Mouse (Mus musculus): Measurements from ENCODE around the gene Gm16181. TPM values are rescaled to one million over a fixed set of nuclear protein-coding genes. Genes with fewer than 3 reads are reported as not detected.

Gm16181 gene
- polyA plus RNA-seq, 1 experiment from 2014 or later = not detected

GRCm38 (mm10) chr17:35197126-35197525, 23.5 kb upstream of the Gm16181 start:
- ATAC-seq (ENCODE audit: extremely low read depth, insufficient number of reproducible peaks, low FRiP score, low TSS enrichment) = no peak
- Histone ChIP-seq H3K36me3 (no peaks in the 10 kb centered on the region), H3K4me2 (no peak overlapping the region), H3K27me3 (replicated peaks) (peaks cover 91% of the 10 kb centered on the region), H3K27ac (replicated peaks) (no peak overlapping the region), H3K9ac (no peak overlapping the region), H3K9me3 (no peaks in the 10 kb centered on the region), H3K4me1 (peaks cover 24% of the 10 kb centered on the region), H3K4me3 (no peak overlapping the region)
- WGBS = 47% methylated on average over 6 of the region's 6 CpGs

GRCm38 (mm10) chr17:35198029-35198428, 22.6 kb upstream of the Gm16181 start:
- 62% methylated on average over 7 of the region's 7 CpGs for WGBS
- Histone ChIP-seq H3K4me3 (no peak overlapping the region), H3K27me3 (replicated peaks) (peaks cover 100% of the 10 kb centered on the region), H3K4me2 (no peak overlapping the region), H3K4me1 (peaks cover 24% of the 10 kb centered on the region), H3K9me3 (no peaks in the 10 kb centered on the region), H3K9ac (no peak overlapping the region), H3K27ac (replicated peaks) (no peak overlapping the region), H3K36me3 (no peaks in the 10 kb centered on the region)
- ATAC-seq (ENCODE audit: extremely low read depth, insufficient number of reproducible peaks, low FRiP score, low TSS enrichment) = no peak

DNA sequence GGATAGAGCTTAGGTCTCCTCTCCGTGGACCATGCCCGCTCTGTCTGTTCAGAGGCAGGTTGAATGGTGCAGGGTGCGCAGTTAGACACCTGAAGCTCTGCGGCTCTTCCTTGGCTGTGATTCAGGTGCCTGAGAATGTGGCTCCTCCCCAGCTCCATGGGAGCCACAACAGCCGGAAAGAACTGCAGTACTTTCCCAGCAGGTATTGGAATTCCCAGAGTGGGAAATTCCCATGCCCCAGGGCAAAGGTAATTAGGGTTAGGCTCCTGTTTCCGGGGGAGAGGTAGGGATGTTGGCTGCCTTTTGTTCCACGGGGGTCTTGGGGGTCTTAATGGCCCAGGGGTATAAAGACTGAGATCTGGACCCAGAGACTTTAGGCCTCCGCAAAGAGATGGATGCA, 21.7 kb upstream of the Gm16181 start:
- H3K9me3 ChIP-seq = no peaks in the 10 kb centered on the region
- H3K27me3 ChIP-seq (replicated peaks) = peaks cover 100% of the 10 kb centered on the region
- peaks cover 23% of the 10 kb centered on the region for H3K4me1 ChIP-seq
- 35% methylated on average over 8 of the region's 8 CpGs for WGBS
- no peak overlapping the region for H3K9ac ChIP-seq
- H3K4me2 ChIP-seq = no peak overlapping the region
- no peaks in the 10 kb centered on the region for H3K36me3 ChIP-seq
- no peak for ATAC-seq (ENCODE audit: extremely low read depth, insufficient number of reproducible peaks, low FRiP score, low TSS enrichment)
- H3K27ac ChIP-seq (replicated peaks) = no peak overlapping the region
- H3K4me3 ChIP-seq = no peak overlapping the region

- ATAC-seq (ENCODE audit: extremely low read depth, insufficient number of reproducible peaks, low FRiP score, low TSS enrichment) = no peak
- H3K4me2 ChIP-seq = peak overlapping the region; percentile 22; the same call in 1 of the 2 replicates
- H3K27ac ChIP-seq (replicated peaks) = no peak overlapping the region
- peaks cover 19% of the 10 kb centered on the region for H3K4me1 ChIP-seq
- no peaks in the 10 kb centered on the region for H3K9me3 ChIP-seq
- H3K4me3 ChIP-seq = no peak overlapping the region
- 72% methylated on average over 11 of the region's 11 CpGs for whole genome bisulfite sequencing
- no peaks in the 10 kb centered on the region for H3K36me3 ChIP-seq
- H3K9ac ChIP-seq = no peak overlapping the region
- peaks cover 99% of the 10 kb centered on the region for H3K27me3 ChIP-seq (replicated peaks)
Measured at GRCm38 (mm10) chr17:35200398-35200797, 20.2 kb upstream of the Gm16181 start.

GRCm38 (mm10) chr17:35201128-35201527, 19.5 kb upstream of the Gm16181 start:
- Histone ChIP-seq H3K9ac (no peak overlapping the region), H3K27ac (replicated peaks) (no peak overlapping the region), H3K27me3 (replicated peaks) (peaks cover 97% of the 10 kb centered on the region), H3K4me1 (peaks cover 12% of the 10 kb centered on the region), H3K9me3 (no peaks in the 10 kb centered on the region), H3K4me3 (peak overlapping the region; percentile 21; the same call in 1 of the 2 replicates), H3K36me3 (no peaks in the 10 kb centered on the region), H3K4me2 (0 out of 2 replicates have a peak overlapping the region, but pooled peaks have one; percentile 22)
- WGBS = 45% methylated on average over 11 of the region's 11 CpGs
- ATAC-seq (ENCODE audit: extremely low read depth, insufficient number of reproducible peaks, low FRiP score, low TSS enrichment) = no peak

DNA sequence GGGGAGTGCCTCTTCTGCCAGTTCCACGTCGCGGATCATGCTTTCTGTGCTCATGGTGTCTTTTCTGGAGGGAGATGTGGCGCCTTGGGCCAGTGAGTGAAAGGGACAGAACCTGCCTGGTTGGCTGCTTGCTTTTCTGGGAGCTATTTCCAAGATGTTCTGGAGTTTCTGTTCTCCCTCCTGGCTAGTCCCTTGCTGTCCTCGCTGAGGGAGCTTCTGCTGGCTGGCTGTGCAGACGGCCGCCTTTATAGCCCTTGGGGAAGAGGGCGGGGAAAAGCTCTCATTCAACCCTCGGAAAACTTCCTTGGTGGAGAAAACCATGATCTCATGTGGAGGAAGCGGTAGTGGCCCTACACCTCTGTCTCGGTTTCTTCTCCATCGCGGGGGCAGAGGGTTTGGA, 18.8 kb upstream of the Gm16181 start, which contains the start of gene Tnf:
TSS of gene Tnf (minus strand) at position 221 of the 400 bp plus-strand sequence.
- no peak within 1 kb of the TSS for H3K27ac ChIP-seq (replicated peaks)
- WGBS = 30% methylated on average over 13 of the region's 13 CpGs
- H3K4me2 ChIP-seq = peak within 1 kb of the TSS; percentile 22; the same call in 1 of the 2 replicates
- H3K27me3 ChIP-seq (replicated peaks) = peaks cover 91% of the 10 kb centered on the region
- ATAC-seq (ENCODE audit: extremely low read depth, insufficient number of reproducible peaks, low FRiP score, low TSS enrichment) = no peak
- H3K4me3 ChIP-seq = peak within 1 kb of the TSS; percentile 21
- H3K36me3 ChIP-seq = no peaks in the 10 kb centered on the region
- H3K9me3 ChIP-seq = no peaks in the 10 kb centered on the region
- H3K4me1 ChIP-seq = peaks cover 6% of the 10 kb centered on the region
- peak within 1 kb of the TSS; percentile 37; the same call in 1 of the 2 replicates for H3K9ac ChIP-seq

- H3K4me3 ChIP-seq = no peak overlapping the region
- 69% methylated on average over 4 of the region's 4 CpGs for WGBS
- no peak for ATAC-seq (ENCODE audit: extremely low read depth, insufficient number of reproducible peaks, low FRiP score, low TSS enrichment)
- no peaks in the 10 kb centered on the region for H3K9me3 ChIP-seq
- peaks cover 6% of the 10 kb centered on the region for H3K4me1 ChIP-seq
- H3K27me3 ChIP-seq (replicated peaks) = peaks cover 85% of the 10 kb centered on the region
- H3K9ac ChIP-seq = no peak overlapping the region
- no peak overlapping the region for H3K27ac ChIP-seq (replicated peaks)
- H3K4me2 ChIP-seq = no peak overlapping the region
- H3K36me3 ChIP-seq = no peaks in the 10 kb centered on the region
Measured at GRCm38 (mm10) chr17:35202442-35202841, 18.2 kb upstream of the Gm16181 start.

GRCm38 (mm10) chr17:35204494-35205379, 15.9 kb upstream of the Gm16181 start, which contains the start of gene Lta:
Lta (minus strand) TSS chr17:35205351.
- no peak for ATAC-seq (ENCODE audit: extremely low read depth, insufficient number of reproducible peaks, low FRiP score, low TSS enrichment)
- Histone ChIP-seq H3K4me2 (peak within 1 kb of the TSS; percentile 3), H3K4me3 (no peak within 1 kb of the TSS), H3K27me3 (replicated peaks) (peaks cover 66% of the 10 kb centered on the region), H3K27ac (replicated peaks) (no peak within 1 kb of the TSS), H3K9ac (peak within 1 kb of the TSS; percentile 19; the same call in 1 of the 2 replicates), H3K9me3 (no peaks in the 10 kb centered on the region), H3K4me1 (peaks cover 6% of the 10 kb centered on the region), H3K36me3 (no peaks in the 10 kb centered on the region)
- WGBS = 26% methylated on average over 20 of the region's 20 CpGs

GRCm38 (mm10) chr17:35205380-35205769, 15.3 kb upstream of the Gm16181 start:
- Histone ChIP-seq H3K36me3 (no peaks in the 10 kb centered on the region), H3K27ac (replicated peaks) (no peak overlapping the region), H3K4me1 (peaks cover 6% of the 10 kb centered on the region), H3K27me3 (replicated peaks) (peaks cover 59% of the 10 kb centered on the region), H3K9ac (no peak overlapping the region; the same call in 1 of the 2 replicates), H3K9me3 (no peaks in the 10 kb centered on the region), H3K4me2 (peak overlapping the region; percentile 3; the same call in 1 of the 2 replicates), H3K4me3 (no peak overlapping the region)
- WGBS = 37% methylated on average over 10 of the region's 10 CpGs
- no peak for ATAC-seq (ENCODE audit: extremely low read depth, insufficient number of reproducible peaks, low FRiP score, low TSS enrichment)

- Histone ChIP-seq H3K9ac (no peak overlapping the region), H3K4me3 (no peak overlapping the region), H3K9me3 (no peaks in the 10 kb centered on the region), H3K36me3 (no peaks in the 10 kb centered on the region), H3K4me1 (peaks cover 3% of the 10 kb centered on the region; the same call in 1 of the 2 replicates), H3K27me3 (replicated peaks) (peaks cover 15% of the 10 kb centered on the region), H3K4me2 (no peak overlapping the region), H3K27ac (replicated peaks) (no peak overlapping the region)
- no peak for ATAC-seq (ENCODE audit: extremely low read depth, insufficient number of reproducible peaks, low FRiP score, low TSS enrichment)
- WGBS = 72% methylated on average over 12 of the region's 12 CpGs
Measured at GRCm38 (mm10) chr17:35209785-35210535, 10.7 kb upstream of the Gm16181 start.

DNA sequence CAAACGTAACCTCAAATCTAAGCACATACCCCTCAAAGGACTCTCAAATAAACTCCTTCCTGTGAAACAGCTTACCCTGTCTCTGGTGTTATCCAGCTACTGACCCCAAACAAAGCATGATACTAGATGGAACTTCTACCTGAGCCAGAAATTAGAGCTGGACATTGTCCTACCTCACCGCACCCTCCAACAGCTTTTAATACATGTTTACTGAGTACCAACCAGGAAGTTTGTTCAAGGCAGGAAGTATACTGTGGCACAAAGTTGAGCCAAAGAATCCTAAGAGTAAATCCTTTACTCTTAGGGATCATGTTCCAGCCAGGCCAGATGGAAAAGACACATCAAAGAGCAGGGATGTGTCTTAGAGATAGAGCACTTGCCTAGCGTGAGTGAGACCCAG, 10.0 kb upstream of the Gm16181 start:
- 64% methylated on average over 3 of the region's 3 CpGs for WGBS
- Histone ChIP-seq H3K4me2 (no peak overlapping the region), H3K36me3 (no peaks in the 10 kb centered on the region), H3K27ac (replicated peaks) (no peak overlapping the region), H3K4me1 (no peaks in the 10 kb centered on the region), H3K27me3 (replicated peaks) (peaks cover 9% of the 10 kb centered on the region), H3K9me3 (no peaks in the 10 kb centered on the region), H3K9ac (no peak overlapping the region), H3K4me3 (no peak overlapping the region)
- ATAC-seq (ENCODE audit: extremely low read depth, insufficient number of reproducible peaks, low FRiP score, low TSS enrichment) = no peak

Data from heart, embryonic 13.5 days (tissue).